Mouse (Mus musculus) neural tube, embryonic 11.5 days (tissue): ENCODE data around the gene Psen2. TPM values are rescaled to one million over a fixed set of nuclear protein-coding genes. Genes with fewer than 3 reads are reported as not detected.

Source experiments
- ATAC-seq: fragments of 200-750 bp; cut with Nextera tagmentation; 2 replicates; pipeline ENCODE4 v1.8.0; 2017; ENCODE audit warnings: moderate number of reproducible peaks, mild to moderate bottlenecking, moderate TSS enrichment, moderate library complexity; ENCODE audit not compliant: insufficient read depth, low FRiP score, low TSS enrichment
- DNase-seq: peaks from one replicate; pipeline ENCODE4 v3.0.0-alpha.2; 2015; ENCODE audit warnings: low spot score
- H3K27ac ChIP-seq: fragments of 300-500 bp; sonication (generic); 2 replicates; pipeline ENCODE4 v1.5.1; 2014; ENCODE audit warnings: low read depth, mild to moderate bottlenecking, low read length
- H3K27me3 ChIP-seq: fragments of 300-500 bp; sonication (generic); 2 replicates; pipeline ENCODE4 v1.6.1; 2014; ENCODE audit warnings: mild to moderate bottlenecking, low read length, mixed read lengths; ENCODE audit not compliant: control insufficient read depth, insufficient read depth
- H3K36me3 ChIP-seq: fragments of 300-500 bp; sonication (generic); 2 replicates; pipeline ENCODE4 v1.6.1; 2014; ENCODE audit warnings: mild to moderate bottlenecking, low read length, moderate library complexity, mixed read lengths; ENCODE audit not compliant: control insufficient read depth, insufficient read depth
- H3K4me1 ChIP-seq: fragments of 300-500 bp; sonication (generic); 2 replicates; pipeline ENCODE4 v1.6.1; 2014; ENCODE audit warnings: low read length, mixed read lengths; ENCODE audit not compliant: control insufficient read depth, insufficient read depth
- H3K4me2 ChIP-seq: fragments of 300-500 bp; sonication (generic); 2 replicates; pipeline ENCODE4 v1.6.1; 2014; ENCODE audit warnings: low read depth, mild to moderate bottlenecking, moderate library complexity
- H3K4me3 ChIP-seq: fragments of 300-500 bp; sonication (generic); 2 replicates; pipeline ENCODE4 v1.5.1; 2014; ENCODE audit warnings: low read depth, low read length
- H3K9ac ChIP-seq: fragments of 300-500 bp; sonication (generic); 2 replicates; pipeline ENCODE4 v1.6.1; 2014; ENCODE audit warnings: mild to moderate bottlenecking, low read length
- H3K9me3 ChIP-seq: fragments of 300-500 bp; sonication (generic); 2 replicates; pipeline ENCODE4 v1.6.1; 2016; ENCODE audit warnings: low read length; ENCODE audit not compliant: control insufficient read depth
- WGBS: fragments of 180-500 bp; shearing (Covaris S2); extraction: QIAGEN DNeasy Blood & Tissue Kit; methylation state at CpG from one replicate; pipeline ENCODE4 v1.1.7; 2014; 5-methylcytosine and 5-hydroxymethylcytosine counted together
- polyA plus RNA-seq: library from polyadenylated mRNA; unstranded; fragments of >200 nt; fragmentation: Nextera tagmentation; extraction: Ambion mirVana; gene quantifications from 2 replicates; pipeline ENCODE4 v1.2.1, GENCODE M21; 2014

Gene Psen2
- polyA plus RNA-seq, 1 experiment from 2014 or later, result 7.5 TPM

DNA sequence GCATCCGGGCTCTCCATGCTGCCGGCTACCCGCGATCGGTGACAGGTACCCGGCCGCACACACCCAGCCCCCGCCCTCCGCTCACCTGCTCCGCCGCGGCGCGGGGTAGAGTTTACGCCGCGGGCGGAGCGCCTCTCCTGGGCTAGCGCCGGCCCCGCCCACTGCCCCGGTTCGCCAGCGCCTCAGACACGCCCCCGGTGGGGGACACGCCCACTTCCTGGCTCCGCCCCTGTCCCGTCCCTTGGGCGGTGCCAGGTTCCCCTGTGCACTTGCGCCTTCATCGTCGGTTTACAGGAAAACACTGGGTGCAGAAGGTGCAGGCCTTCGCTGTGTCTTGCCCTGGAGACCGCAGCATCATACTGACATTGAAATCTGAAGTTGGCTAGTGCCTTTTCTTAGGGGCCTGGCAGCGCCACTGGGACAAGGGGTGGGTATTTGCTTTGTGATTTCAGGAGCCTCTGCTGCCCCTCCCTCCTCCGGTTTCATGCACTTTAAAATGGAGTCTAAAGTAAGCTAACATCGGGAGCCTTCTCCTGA, 7.0 kb downstream of the Psen2 start:
- H3K27ac ChIP-seq, result peak overlapping the region; percentile 58

DNA sequence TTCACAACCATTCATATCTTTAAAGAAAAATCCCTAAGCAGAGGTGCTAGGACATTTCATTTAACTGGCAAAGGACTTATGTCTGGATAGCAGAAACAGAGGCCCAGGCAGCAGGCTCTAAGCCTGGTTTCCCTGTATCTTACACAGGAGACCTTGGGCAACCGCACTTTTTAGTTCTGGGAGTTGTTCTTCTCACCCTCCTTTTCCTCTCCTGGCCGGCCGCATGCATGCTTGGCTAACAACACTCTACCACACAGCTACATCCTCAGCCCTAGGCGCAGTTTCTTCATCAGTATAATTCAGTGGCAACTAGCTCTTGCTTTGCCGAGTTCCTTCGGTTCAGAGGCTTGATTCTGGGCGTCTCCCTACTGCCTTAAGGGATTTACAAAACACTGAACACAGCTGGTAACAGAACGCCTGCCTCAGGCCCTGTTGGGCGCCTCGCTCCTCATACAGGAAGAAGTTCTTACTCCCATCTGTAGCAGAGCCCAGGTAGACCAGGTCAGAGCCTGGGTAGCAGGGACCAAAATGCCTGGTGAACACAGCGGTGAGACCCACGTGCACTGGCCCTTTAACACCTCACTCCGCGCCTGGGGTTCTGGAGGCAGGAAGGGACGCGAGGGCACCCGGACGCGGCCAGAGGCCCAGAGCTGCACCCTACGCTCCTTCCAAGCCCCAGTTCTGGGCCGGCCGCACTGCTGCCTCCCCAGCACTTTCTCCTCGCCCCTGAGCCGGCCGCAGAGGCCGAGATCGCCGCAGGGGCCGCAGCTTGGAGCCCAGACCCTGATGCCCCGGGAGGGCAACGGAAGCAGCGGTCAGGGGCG, 7.7 kb downstream of the Psen2 start:
- Histone ChIP-seq H3K36me3 (no peaks in the 10 kb centered on the region), H3K4me1 (peaks cover 3% of the 10 kb centered on the region; the same call in 1 of the 2 replicates), H3K4me2 (peak overlapping the region; percentile 93), H3K27ac (no peak overlapping the region), H3K4me3 (peak overlapping the region; percentile 82), H3K9ac (peak overlapping the region; percentile 64), H3K9me3 (no peaks in the 10 kb centered on the region), H3K27me3 (peaks cover 7% of the 10 kb centered on the region)
- ATAC-seq, result peak; percentile 51
- no peak for DNase-seq
- WGBS, result 2% methylated on average over 33 of the region's 33 CpGs

More for the DNA sequence above, 7.0 kb downstream of the Psen2 start:
- peak; percentile 94 for DNase-seq
- H3K36me3 ChIP-seq, result no peaks in the 10 kb centered on the region
- H3K9ac ChIP-seq, result peak overlapping the region; percentile 64
- WGBS, result 0% methylated on average over 36 of the region's 39 CpGs
- peak overlapping the region; percentile 82 for H3K4me3 ChIP-seq
- peak; percentile 91 for ATAC-seq
- H3K27me3 ChIP-seq, result peaks cover 7% of the 10 kb centered on the region
- peaks cover 3% of the 10 kb centered on the region; the same call in 1 of the 2 replicates for H3K4me1 ChIP-seq
- H3K9me3 ChIP-seq, result no peaks in the 10 kb centered on the region
- H3K4me2 ChIP-seq, result peak overlapping the region; percentile 93

DNA sequence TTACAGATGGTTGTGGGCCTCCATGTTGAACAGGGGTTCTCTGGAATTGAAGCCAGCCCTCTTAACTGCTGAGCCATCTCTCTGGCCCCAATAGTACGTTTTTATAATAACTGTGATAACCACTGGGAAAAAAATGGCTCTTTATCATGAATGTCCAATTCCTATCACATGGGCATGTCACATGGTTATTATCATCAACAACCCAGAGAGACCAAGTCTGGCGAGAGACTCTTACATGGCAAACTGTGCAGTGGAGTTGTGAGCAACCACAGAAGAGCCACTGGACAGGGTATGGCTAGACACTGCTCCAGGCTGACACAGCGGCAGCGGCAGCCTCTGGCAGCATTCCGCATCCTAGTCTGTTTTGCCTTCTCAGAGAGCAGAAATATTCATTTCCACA, 8.9 kb downstream of the Psen2 start:
- peaks cover 7% of the 10 kb centered on the region for H3K27me3 ChIP-seq
- no peak overlapping the region for H3K9ac ChIP-seq
- ATAC-seq (no peak), DNase-seq (no peak)
- H3K4me3 ChIP-seq, result no peak overlapping the region
- no peak overlapping the region for H3K4me2 ChIP-seq
- 92% methylated on average over 5 of the region's 5 CpGs for WGBS
- no peaks in the 10 kb centered on the region for H3K9me3 ChIP-seq
- no peaks in the 10 kb centered on the region for H3K36me3 ChIP-seq
- no peak overlapping the region for H3K27ac ChIP-seq
- peaks cover 3% of the 10 kb centered on the region; the same call in 1 of the 2 replicates for H3K4me1 ChIP-seq

- no peaks in the 10 kb centered on the region for H3K9me3 ChIP-seq
- no peak overlapping the region for H3K4me3 ChIP-seq
- H3K27me3 ChIP-seq, result peaks cover 7% of the 10 kb centered on the region
- H3K4me2 ChIP-seq, result no peak overlapping the region
- DNase-seq (no peak), ATAC-seq (no peak)
- H3K4me1 ChIP-seq, result peaks cover 3% of the 10 kb centered on the region; the same call in 1 of the 2 replicates
- no peak overlapping the region for H3K27ac ChIP-seq
- H3K9ac ChIP-seq, result no peak overlapping the region
- WGBS, result 83% methylated on average over 11 of the region's 11 CpGs
- H3K36me3 ChIP-seq, result no peaks in the 10 kb centered on the region
Observed at GRCm38 (mm10) chr1:180252656-180253190, 10.5 kb downstream of the Psen2 start.

- Histone ChIP-seq H3K36me3 (no peaks in the 10 kb centered on the region), H3K27me3 (peaks cover 7% of the 10 kb centered on the region), H3K9ac (no peak overlapping the region), H3K4me3 (no peak overlapping the region), H3K4me2 (no peak overlapping the region), H3K27ac (no peak overlapping the region), H3K9me3 (no peaks in the 10 kb centered on the region), H3K4me1 (peaks cover 3% of the 10 kb centered on the region; the same call in 1 of the 2 replicates)
- no peak for ATAC-seq
- no peak for DNase-seq
- WGBS, result 53% methylated on average over 10 of the region's 10 CpGs
Observed at GRCm38 (mm10) chr1:180251176-180252048, 11.8 kb downstream of the Psen2 start.

DNA sequence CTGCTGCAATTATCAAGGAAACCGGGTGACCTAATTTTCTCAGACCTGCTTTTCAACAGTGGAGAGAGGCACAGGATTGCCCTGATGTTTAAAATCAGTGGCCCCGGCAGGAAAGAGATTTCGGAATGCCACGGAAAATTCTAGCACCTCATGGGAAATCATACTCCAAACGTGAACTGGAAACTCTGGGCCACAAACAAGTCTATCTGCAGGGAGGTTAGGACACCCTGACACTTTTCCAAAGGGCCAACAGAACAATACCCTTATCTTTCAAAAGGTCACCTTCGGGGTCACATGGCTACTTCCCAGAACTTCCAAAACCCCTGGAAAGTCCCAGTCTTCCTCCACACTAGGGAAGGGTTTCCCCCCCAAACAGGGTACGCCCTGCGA, 12.8 kb downstream of the Psen2 start:
- H3K9ac ChIP-seq, result no peak overlapping the region
- H3K4me2 ChIP-seq, result no peak overlapping the region
- H3K9me3 ChIP-seq, result no peaks in the 10 kb centered on the region
- peaks cover under 1% of the 10 kb centered on the region; the same call in 1 of the 2 replicates for H3K4me1 ChIP-seq
- ATAC-seq (no peak), DNase-seq (no peak)
- no peak overlapping the region for H3K27ac ChIP-seq
- H3K36me3 ChIP-seq, result no peaks in the 10 kb centered on the region
- WGBS, result 73% methylated on average over 8 of the region's 8 CpGs
- H3K4me3 ChIP-seq, result no peak overlapping the region
- H3K27me3 ChIP-seq, result peaks cover 5% of the 10 kb centered on the region

GRCm38 (mm10) chr1:180249666-180250440, 13.4 kb downstream of the Psen2 start:
- peak overlapping the region; percentile 1; the same call in 1 of the 2 replicates for H3K4me2 ChIP-seq
- no peaks in the 10 kb centered on the region for H3K9me3 ChIP-seq
- no peak for ATAC-seq
- H3K36me3 ChIP-seq, result no peaks in the 10 kb centered on the region
- WGBS, result 19% methylated on average over 20 of the region's 20 CpGs
- peak; percentile 33 for DNase-seq
- H3K27ac ChIP-seq, result no peak overlapping the region
- H3K9ac ChIP-seq, result no peak overlapping the region; the same call in 1 of the 2 replicates
- no peaks in the 10 kb centered on the region for H3K27me3 ChIP-seq
- H3K4me1 ChIP-seq, result no peaks in the 10 kb centered on the region
- H3K4me3 ChIP-seq, result no peak overlapping the region
